Comparison of ENCODE assay signal across 8 mouse cellular contexts in genomic region chr8:88098856-88099255, GRCm38 (mm10).
"Had no signal": no experiment of that assay in that cellular context is flagged by ENCODE, and none has a peak within 500 bp of the region (broad histone marks: within the 10 kb centered on the region; RNA-seq: fewer than 3 reads in every experiment).

No protein-coding gene starts in this region.

- H3K4me3 ChIP-seq: layer of hippocampus, adult 2 months; left cerebral cortex, adult 2 months; limb, embryonic 12.5 days; limb, embryonic 15.5 days; liver, embryonic 13.5 days; midbrain, embryonic 12.5 days; midbrain, embryonic 15.5 days had no signal

- H3K27me3 ChIP-seq: limb, embryonic 12.5 days; limb, embryonic 15.5 days; liver, embryonic 13.5 days; midbrain, embryonic 12.5 days; midbrain, embryonic 15.5 days had no signal

- DNase-seq: thymus, adult 18-20 months had no signal

- H3K36me3 ChIP-seq: limb, embryonic 12.5 days; limb, embryonic 15.5 days; liver, embryonic 13.5 days; midbrain, embryonic 12.5 days; midbrain, embryonic 15.5 days had no signal

- H3K4me2 ChIP-seq: limb, embryonic 12.5 days; limb, embryonic 15.5 days; liver, embryonic 13.5 days; midbrain, embryonic 12.5 days; midbrain, embryonic 15.5 days had no signal
